Mouse (Mus musculus) heart, adult 2 months (tissue): Measurements from ENCODE around the gene Gm47995.

ENCODE experiments used
- CTCF ChIP-seq: fragments of 200-600 bp; IDR thresholded peaks from 2 replicates; pipeline ENCODE4 v1.8.1; 2022; ENCODE audit warnings: antibody characterized with exemption, mild to moderate bottlenecking, moderate library complexity
- EP300 ChIP-seq: fragments of 200-500 bp; IDR thresholded peaks from 2 replicates; pipeline ENCODE4 v1.6.1; 2011; ENCODE audit warnings: low read depth, low read length, control low read depth; ENCODE audit not compliant: insufficient read depth

DNA sequence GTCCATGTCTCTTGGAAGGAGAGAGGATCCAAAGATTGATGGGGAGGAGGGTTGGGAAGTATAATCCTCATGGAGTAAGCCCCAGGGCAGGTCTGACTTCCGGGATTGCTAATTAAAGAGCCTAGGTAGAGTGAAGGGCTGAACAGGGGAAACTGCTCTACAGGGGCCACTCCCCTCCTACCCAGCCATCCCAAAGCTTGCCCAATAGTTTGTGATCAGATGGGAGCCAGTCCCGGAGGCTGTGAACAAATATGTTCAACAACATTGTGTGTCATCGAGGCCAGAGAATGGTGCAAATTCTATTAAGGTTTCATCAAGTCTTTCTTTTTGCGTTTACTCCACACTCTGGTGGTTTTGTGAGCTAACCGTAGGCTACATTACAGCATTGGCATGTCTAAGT, 45.8 kb downstream of the Gm47995 start:
- TF ChIP-seq CTCF (no peak), EP300 (no peak)
